Mouse (Mus musculus): ENCODE measurements around the gene Zfp276.

GRCm38 (mm10) chr8:123233760-123234159 lies 20.2 kb upstream of the Zfp276 start:
- TF ChIP-seq CTCF (IDR thresholded peaks at IDR 0.05; ENCODE audit: control insufficient read depth, insufficient read depth, insufficient read length): no peak
- TF ChIP-seq USF1 (IDR thresholded peaks at IDR 0.05; ENCODE audit: low read depth): no peak
- no peak for TF ChIP-seq MAX (IDR thresholded peaks at IDR 0.05)
- TF ChIP-seq CEBPB (IDR thresholded peaks at IDR 0.05; ENCODE audit: low read depth): no peak
- no peak for TF ChIP-seq MYOD1 (IDR thresholded peaks at IDR 0.05; ENCODE audit: control insufficient read depth, insufficient read length, low read depth)

Data from C2C12 (cell line).